In genomic region chr11:16798136-16798535, GRCm38 (mm10) we compare ENCODE assay signal across 14 mouse cellular contexts. TPM values are rescaled to one million over a fixed set of nuclear protein-coding genes. Genes with fewer than 3 reads are reported as not detected.
DNase-seq lines count a peak whose midpoint lies in the region; ATAC-seq lines count a peak whose summit lies in the region.
"Had no signal": no experiment of that assay in that cellular context is flagged by ENCODE, and none has a peak within 500 bp of the region (broad histone marks: within the 10 kb centered on the region; RNA-seq: fewer than 3 reads in every experiment).

No protein-coding gene starts in this region.

- no peak for ATAC-seq in cerebellum, adult (ENCODE audit: insufficient number of reproducible peaks, low FRiP score, low TSS enrichment)

- DNase-seq in heart, adult 11 months, result peak; percentile 98
- no peak for DNase-seq in heart, postnatal 4 days
- DNase-seq in right cerebral cortex, postnatal 10 days (ENCODE audit: low spot score in 2 of 2), result peak; percentile 57 to 58
- DNase-seq in right cerebral cortex, postnatal 25 days, result no peak
- peak; percentile 48 for DNase-seq in heart, postnatal 25 days (ENCODE audit: low spot score)
- DNase-seq in skeletal muscle tissue, adult 2 months (ENCODE audit: low read depth, low spot score), result peak; percentile 78
- DNase-seq in urinary bladder, postnatal 36 days (ENCODE audit: low spot score in 2 of 2), result no peak
- DNase-seq: cerebellum, postnatal 14 days; kidney, adult 18-20 months; liver; lung, embryonic 14.5 days; thymus, postnatal 25 days had no signal

- intact Hi-C loops in heart, postnatal 25 days (cut with DNase I), result no loop called here

RNA-seq across cellular contexts. Expression of gene Egfr, which starts 46.1 kb away (rescaled TPM):
- 1 to 10 TPM; 8.0 to 9.1 TPM for total RNA-seq in heart, postnatal 4 days (2021)
- total RNA-seq in heart, postnatal 25 days (2021), result 1 to 10 TPM; 7.6 to 7.7 TPM
- total RNA-seq: MEL had no signal

Comparison
In these comparisons a context has a peak if more than half of its experiments do, and no peak if none do; other contexts are left out.
1. DNase-seq: peak in heart, adult 11 months (single experiment), right cerebral cortex, postnatal 10 days (2 of 2), heart, postnatal 25 days (single experiment) and skeletal muscle tissue, adult 2 months (single experiment); none in heart, postnatal 4 days (single experiment), right cerebral cortex, postnatal 25 days (single experiment) and urinary bladder, postnatal 36 days (0 of 2).